Mouse (Mus musculus) embryo, embryonic 9.5 days (tissue): Measurements from ENCODE around the gene Ufc1.
A peak's percentile ranks its signal among the peaks of the same experiment; 100 is the strongest.
"Not testable (repeated sequence)": the region's sequence is repeated elsewhere in the genome, so short reads cannot be mapped to it uniquely, and the experiment has no call there.

ENCODE experiments used
- DNase-seq: peaks from one replicate; pipeline ENCODE4 v3.0.0-alpha.2; 2017; ENCODE audit errors: extremely low spot score

The Ufc1 gene

GRCm38 (mm10) chr1:171294298-171295062 lies at the start of gene Ufc1:
Gene Ufc1, minus strand, starts transcription at chr1:171295024.
- DNase-seq: peak; percentile 86

- DNase-seq: no peak
Measured at GRCm38 (mm10) chr1:171343922-171344677, 49.3 kb upstream of the Ufc1 start.

DNA sequence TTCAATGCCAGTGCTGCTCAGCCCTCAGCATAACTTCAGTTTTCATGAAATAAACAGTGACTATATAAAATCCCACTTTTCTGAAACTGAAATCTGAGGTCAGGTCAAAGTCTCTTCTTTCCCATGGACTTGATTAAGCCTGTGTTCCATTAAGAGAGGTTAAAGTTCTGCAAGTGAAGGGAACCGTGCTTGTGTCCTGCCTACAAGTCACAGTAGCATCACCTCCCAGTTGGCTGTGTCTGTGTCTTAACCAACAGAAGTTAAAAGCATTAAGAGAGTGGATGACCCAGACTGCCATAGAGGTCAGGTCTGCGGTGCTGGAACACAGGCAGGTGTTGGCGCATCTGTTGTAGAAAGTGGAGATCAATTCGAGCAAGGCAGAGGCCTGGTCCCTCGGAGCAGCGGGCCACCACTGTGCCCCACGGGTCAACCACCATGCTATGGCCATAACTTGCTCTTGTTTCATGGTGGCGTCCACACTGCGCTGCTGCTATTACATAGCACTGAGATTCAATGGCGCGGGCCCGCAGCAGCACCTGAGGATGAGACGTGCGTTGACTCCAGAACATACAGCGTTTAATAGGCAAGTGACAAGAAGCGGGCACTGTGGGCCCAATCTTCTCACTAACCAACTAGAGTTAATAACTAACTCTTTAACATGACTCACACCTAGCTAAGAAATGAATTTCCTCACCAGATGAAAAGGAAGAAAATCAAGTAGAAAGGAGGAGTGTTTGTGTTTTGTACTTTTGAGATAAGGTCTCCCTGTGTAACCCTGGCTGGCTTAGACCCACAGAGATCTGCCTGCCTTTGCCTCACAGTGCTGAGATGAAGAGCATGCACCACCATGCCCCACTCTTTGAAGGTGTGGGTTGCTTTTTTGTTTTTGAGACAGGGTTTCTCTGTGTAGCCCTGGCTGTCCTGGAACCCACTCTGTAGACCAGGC lies 47.7 kb upstream of the Ufc1 start:
- DNase-seq: no peak

DNA sequence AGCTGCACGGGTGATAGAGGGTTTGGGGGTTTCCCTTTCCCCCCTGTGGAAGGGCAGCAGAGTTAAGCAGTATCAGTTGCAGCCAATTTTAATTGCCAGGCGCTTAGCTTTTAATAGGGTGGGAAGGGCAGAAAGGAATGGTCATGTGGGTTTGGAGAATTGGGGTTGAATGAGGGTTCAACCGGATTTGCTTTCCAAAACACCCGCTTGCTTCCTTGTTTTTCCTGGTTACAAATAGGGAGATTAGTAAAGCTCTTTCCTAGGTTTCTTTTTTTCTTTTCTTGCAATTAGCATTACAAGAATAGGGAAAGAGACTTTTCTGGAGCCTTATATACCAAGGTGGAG lies 35.4 kb upstream of the Ufc1 start:
- no peak for DNase-seq

DNA sequence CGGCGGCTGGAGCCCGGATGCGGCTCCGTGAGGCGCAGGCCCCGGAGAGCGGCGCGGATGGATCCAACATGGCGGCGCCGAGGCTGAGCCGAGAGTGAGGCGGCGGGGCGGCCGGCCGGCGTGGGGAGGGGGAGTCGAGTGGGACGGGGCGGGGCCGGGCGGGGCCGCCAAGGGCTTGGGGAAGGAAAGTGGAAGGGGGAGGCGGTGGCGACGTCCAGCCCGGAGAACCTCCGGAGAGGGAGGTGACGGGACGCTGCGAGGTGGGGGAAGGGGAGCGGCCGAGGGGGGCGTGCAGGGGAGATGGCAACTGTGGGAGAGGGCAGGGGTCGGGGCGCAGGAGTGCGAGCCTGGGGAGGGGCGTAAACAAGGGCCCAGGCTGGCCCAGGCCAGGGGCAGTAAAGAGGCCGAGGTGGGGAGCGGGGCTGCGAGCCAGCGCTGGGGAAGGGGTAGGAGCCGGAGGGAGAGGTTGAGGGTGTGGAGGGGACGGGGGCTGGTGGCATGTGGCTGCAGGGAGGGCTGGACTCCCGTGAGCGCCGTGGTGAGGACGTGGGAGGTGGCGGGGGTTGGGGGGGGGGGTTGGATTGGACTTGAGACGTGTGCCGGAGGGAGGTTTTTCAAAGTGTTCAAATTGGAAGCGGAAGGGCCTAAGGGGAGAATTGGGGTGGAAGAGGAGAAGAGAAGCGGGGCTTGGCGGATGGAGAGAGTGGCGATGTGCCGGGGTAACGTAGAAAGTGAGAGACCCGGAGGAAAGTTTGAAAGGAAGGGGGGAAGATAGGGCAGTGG lies 34.8 kb upstream of the Ufc1 start:
- peak; percentile 95 for DNase-seq

DNA sequence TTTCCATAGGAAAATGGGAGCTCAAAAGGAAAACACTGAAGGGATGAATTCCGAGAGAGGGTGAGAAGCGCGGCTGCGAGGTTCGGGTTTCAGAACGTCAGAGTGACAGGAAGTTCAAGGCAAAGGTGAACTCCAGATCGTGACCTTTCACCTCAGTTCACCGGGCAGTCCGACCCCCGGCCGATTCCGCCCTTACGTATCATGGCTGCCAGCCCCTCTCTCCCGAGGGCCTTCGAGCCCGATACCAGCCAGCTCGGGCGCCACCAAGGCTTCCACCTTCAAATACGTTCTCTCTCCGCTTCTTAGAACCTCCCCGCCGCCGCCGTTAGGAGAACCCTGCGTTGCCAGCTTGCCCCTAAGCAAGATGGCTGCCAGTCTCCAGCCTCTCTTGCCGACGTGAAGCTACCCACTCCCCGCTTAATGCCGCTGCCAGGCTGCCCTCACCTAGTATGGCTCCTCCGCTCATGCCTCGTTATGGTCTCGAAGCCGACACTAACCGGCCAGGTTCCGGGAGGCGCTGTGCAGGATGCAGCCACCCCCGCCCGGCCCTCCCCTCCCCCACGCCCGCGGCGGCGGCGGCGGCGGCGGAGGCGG lies 34.1 kb upstream of the Ufc1 start, which contains the start of gene Dedd:
Gene Dedd (plus strand): TSS at position 307 of the 594 bp plus-strand sequence.
- peak; percentile 95 for DNase-seq

GRCm38 (mm10) chr1:171328244-171328643 lies 33.4 kb upstream of the Ufc1 start:
- DNase-seq: no peak

GRCm38 (mm10) chr1:171326588-171326987 lies 31.8 kb upstream of the Ufc1 start:
- DNase-seq: not testable (repeated sequence)

DNA sequence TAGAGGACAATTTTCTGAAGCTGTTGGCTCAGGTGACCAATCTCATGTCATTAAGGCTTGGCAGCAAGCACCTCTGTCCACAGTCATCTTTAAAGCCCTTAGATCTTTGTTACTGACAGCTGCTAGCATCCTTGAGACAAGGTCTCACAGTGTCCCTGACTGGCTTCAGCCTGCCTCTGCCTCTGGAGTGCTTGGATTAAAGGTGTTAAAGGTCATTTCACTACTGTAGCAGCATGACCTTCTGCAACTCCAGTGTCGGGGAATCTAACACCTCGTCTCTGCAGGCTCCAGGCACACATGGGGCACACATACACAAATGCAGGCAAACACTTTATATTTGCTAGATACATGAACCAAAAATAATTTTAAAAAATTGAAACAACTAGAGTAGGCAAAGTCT lies 30.7 kb upstream of the Ufc1 start:
- no peak for DNase-seq

DNA sequence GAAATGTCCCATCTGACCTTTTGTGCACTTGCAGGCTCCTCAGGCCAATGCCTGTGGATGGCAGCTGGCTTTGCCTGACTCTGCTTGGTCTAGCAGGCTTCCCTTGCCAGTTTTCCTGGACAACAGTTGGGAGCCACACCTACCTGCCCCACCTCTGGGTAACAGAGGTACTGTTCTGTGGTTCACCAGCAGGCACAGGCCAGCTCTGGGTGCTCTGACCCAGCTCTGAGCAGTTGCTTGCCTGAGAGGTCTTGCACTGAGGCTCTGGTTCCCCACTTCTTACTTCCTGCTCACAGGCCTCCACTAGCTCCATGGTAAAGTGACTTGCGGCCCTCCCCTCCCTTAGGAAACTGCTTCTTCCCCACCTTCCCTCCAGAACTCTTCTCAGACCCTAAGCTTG lies 27.2 kb upstream of the Ufc1 start:
- no peak for DNase-seq

GRCm38 (mm10) chr1:171321415-171321814 lies 26.6 kb upstream of the Ufc1 start:
- DNase-seq: no peak

DNA sequence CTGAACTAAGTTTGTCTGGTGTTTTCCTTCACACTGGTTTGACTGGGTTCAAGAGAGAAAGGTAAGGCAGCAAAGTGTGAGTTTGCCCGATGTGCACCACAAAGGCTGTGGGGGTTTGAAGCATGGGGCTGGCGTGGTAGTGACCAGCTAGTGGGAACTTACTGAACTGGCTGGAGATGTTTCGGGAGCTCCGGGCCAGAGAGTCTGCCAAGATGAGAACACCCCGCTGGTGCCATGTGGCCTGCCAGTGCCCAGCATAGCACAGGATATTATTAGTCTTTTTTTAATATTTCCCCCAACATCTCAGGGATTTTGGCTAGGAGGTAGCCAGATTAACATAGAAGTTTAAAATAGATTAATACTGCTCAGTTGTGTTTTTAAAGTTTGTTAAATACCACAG lies 25.3 kb upstream of the Ufc1 start:
- DNase-seq: no peak

- DNase-seq: no peak
Measured at GRCm38 (mm10) chr1:171319748-171320147, 24.9 kb upstream of the Ufc1 start.

GRCm38 (mm10) chr1:171309321-171309720 lies 14.5 kb upstream of the Ufc1 start:
- DNase-seq: no peak

GRCm38 (mm10) chr1:171306157-171306556 lies 11.3 kb upstream of the Ufc1 start:
- not testable (repeated sequence) for DNase-seq

GRCm38 (mm10) chr1:171298226-171298625 lies 3.4 kb upstream of the Ufc1 start:
- no peak for DNase-seq

DNA sequence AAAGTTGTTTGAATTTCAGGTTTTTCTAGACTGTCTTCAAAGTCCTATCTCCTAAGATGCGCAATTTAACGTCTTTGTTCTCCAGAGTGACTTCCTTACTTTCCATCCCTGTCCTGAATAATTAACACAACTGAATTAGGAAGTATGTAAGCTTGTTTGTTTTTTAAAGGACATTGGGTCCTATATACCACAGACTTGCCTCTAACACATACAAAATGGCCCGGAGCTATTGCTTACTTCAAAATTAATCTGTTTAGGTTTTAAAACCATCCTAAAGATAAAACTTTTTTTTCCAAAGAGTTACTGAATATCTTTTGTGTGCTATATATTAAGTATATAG lies 209 bp upstream of the Ufc1 start:
- DNase-seq: no peak

DNA sequence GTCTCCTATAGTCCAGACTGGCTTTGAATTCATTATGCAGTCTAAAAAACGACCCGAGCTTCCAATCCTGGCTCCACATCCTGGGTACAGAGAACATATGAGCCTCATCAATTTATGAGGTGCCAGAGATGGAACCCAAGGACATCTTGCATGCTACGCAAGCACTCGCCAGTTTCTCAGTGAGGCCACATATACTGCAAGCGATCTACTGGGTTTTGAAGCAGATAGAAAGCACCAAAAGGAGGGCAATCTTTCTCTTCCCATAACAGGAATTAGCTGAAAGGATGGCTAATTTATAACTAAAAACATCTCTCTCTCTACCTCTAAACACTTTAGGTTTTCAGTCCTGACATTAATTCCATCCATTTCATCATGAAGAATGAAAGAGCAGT lies 922 bp downstream of the Ufc1 start:
- DNase-seq: no peak

DNA sequence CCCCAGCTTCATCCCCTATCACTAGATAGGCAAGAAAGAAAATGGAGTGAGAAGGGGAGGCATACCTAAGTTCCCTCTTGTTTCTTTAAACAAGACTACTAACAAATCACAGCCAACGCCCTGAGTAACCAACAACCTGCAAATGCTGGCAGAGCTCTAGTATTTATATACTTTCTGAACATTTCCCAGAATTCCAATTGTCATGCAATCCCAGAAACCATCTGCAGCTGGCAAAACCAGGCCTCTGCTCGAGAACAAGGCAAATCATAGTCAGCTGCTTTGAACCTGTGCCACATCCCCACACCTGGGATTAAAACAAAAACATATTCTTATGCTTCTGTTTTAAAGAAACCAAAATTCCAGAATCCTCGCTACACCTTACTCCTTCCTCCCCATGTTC lies 1.5 kb downstream of the Ufc1 start:
- DNase-seq: no peak

GRCm38 (mm10) chr1:171288328-171288727 lies 6.5 kb downstream of the Ufc1 start:
- DNase-seq: no peak
